Mouse (Mus musculus) embryo, embryonic 11 days (tissue): Measurements from ENCODE around the gene Cdk6.

Experiments used
- DNase-seq: peaks from one replicate; pipeline ENCODE4 v3.0.0-alpha.2; 2015

Cdk6 gene

GRCm38 (mm10) chr5:3491084-3491483, 149.8 kb downstream of the Cdk6 start:
- DNase-seq: peak; percentile 37

- DNase-seq: no peak
Observed at GRCm38 (mm10) chr5:3491883-3492282, 150.6 kb downstream of the Cdk6 start.

GRCm38 (mm10) chr5:3492776-3493636, 151.7 kb downstream of the Cdk6 start:
- DNase-seq: no peak

GRCm38 (mm10) chr5:3493968-3494367, 152.7 kb downstream of the Cdk6 start:
- no peak for DNase-seq

- no peak for DNase-seq
Observed at GRCm38 (mm10) chr5:3494452-3495187, 153.3 kb downstream of the Cdk6 start.

GRCm38 (mm10) chr5:3497505-3497925, 156.2 kb downstream of the Cdk6 start:
- no peak for DNase-seq

- DNase-seq: no peak
Observed at GRCm38 (mm10) chr5:3500298-3500697, 159.0 kb downstream of the Cdk6 start.

- no peak for DNase-seq
Observed at GRCm38 (mm10) chr5:3500957-3501563, 159.8 kb downstream of the Cdk6 start.

- DNase-seq: no peak
Observed at GRCm38 (mm10) chr5:3501564-3502001, 160.3 kb downstream of the Cdk6 start.

GRCm38 (mm10) chr5:3502610-3503350, 161.5 kb downstream of the Cdk6 start:
- DNase-seq: no peak

GRCm38 (mm10) chr5:3503373-3503772, 162.1 kb downstream of the Cdk6 start:
- no peak for DNase-seq

- DNase-seq: no peak
Observed at GRCm38 (mm10) chr5:3503836-3504323, 162.6 kb downstream of the Cdk6 start.

- DNase-seq: no peak
Observed at GRCm38 (mm10) chr5:3504453-3504852, 163.2 kb downstream of the Cdk6 start.

GRCm38 (mm10) chr5:3505553-3505952, 164.3 kb downstream of the Cdk6 start:
- no peak for DNase-seq

- no peak for DNase-seq
Observed at GRCm38 (mm10) chr5:3508480-3509381, 167.4 kb downstream of the Cdk6 start.

- DNase-seq: no peak
Observed at GRCm38 (mm10) chr5:3509503-3509902, 168.2 kb downstream of the Cdk6 start.

GRCm38 (mm10) chr5:3511097-3511795, 170.0 kb downstream of the Cdk6 start:
- DNase-seq: no peak

GRCm38 (mm10) chr5:3512584-3512983, 171.3 kb downstream of the Cdk6 start:
- DNase-seq: no peak

GRCm38 (mm10) chr5:3514901-3515311, 173.6 kb downstream of the Cdk6 start:
- DNase-seq: no peak

GRCm38 (mm10) chr5:3515477-3515876, 174.2 kb downstream of the Cdk6 start:
- no peak for DNase-seq
